Mouse (Mus musculus): ENCODE results near the gene St3gal3.

Gene St3gal3

GRCm38 (mm10) chr4:118059816-118060475, 74.8 kb downstream of the St3gal3 start:
- intact Hi-C loops (cut with DNase I) = no loop called here

DNA sequence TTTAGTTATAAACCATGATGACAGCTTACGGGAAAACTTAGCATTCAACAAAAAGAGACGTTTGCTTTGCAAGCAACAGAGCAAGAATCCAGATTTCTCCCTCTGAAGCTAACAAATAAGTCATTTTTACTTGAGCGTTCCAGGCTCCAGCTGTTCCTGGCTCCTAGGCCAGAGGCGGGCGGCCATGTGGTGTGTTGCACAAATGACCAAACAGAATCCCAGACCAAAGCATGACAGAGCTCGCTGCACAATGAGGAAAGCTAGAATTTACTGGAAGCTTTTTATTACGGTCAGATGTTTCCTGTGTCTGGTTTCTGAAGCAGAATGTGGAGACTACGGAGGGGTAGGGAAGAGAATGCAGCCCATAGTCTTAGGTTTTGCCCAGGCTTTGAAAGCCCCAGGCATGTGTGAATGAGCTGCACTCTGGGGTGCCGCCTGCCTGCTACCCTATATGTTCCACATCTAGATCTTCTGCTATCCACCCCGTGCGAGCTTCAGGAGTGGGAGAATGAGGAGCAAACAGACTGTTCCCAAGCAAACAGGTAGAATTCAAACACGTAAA, 76.5 kb downstream of the St3gal3 start:
- intact Hi-C loops (cut with DNase I) = no loop called here

DNA sequence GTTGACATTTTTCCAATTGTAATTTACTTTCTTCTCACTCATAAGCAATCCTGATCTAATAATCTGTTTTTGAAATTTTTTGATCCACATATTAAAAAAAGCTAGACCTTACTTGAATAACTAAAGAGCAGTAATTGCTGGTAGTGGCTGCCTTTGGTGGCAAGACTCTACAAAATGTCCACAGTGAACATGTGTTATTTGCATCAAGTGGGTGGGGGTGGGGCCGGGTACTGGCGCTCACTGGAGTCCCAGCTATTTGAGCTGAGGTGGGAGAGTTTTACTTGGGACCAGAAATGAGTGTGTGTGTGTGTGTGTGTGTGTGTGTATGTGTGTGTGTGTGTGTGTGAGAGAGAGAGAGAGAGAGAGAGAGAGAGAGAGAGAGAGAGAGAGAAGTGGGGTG, 77.6 kb downstream of the St3gal3 start:
- intact Hi-C loops (cut with DNase I) = no loop called here

GRCm38 (mm10) chr4:118054615-118055014, 80.1 kb downstream of the St3gal3 start:
- intact Hi-C loops (cut with DNase I) = no loop called here

DNA sequence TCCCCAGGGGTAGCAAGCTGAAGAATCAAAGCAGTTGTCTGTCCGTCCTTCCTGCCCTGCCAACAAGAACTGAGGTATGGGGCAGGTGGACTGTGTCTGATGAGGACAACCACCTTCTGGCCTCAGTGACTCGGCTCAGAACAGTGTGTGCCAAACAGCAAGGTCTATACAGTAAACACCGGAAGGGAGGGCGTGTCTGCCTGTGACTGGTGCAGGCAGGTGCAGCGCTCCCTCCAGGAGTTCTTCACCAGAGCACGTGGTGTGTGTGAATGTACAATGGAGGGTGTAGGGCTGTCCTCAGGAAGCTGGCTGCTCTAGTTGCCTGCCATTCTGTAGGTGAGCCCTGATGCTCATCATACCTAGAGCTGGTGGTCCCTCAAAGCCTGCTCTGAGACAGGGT, 80.8 kb downstream of the St3gal3 start:
- intact Hi-C loops (cut with DNase I) = no loop called here

DNA sequence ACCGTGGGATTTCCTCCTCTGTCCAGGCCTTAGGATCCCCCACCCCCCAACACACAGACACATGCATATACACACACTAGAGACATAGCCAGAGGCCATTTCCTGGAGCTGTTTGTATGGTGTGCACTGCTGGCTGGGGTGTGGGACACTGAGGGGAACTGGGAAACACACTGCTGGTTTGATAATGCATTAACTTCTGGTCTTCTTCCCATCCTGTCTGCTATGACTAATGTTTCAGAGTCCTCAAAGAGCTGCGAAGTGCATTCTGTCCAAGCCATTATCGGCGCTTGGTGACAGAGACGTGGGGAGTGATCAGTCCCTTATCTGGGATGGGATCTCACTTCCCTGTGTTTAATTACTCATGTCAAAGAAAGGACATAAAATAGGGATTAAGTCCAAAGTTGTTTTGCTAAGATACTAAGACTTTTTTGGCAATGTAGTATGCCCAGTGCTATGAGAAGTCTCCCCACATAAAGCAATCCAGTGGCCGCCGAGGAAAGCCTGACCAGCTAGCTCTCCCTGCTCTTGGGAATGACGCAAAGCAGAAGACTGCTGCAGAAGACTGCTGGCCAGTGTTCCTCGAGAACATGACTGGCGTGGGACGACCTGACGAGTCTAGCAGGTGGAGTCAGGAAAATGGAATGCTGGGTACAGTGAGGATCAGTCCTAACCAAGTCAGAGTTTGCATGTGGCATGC, 85.0 kb downstream of the St3gal3 start:
- intact Hi-C loops (cut with DNase I) = no loop called here

DNA sequence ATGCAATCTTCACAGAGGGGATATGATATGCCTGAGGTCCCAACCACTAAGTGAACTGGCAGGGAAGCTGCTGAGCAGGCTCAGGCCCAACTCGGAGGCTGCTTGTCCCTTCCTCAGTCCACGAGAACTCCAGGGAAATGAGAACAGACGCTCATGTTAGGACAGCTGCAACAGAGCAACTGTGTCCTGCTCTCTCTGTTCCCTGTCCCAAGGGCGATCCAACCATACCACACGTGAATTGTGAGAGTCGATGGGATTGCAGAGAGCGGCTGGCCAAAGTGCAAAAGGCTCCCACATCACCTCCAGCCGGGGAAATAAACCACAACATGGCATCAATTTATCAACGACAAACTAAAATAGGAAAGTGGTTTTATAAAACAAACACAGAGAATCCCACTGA, 90.2 kb downstream of the St3gal3 start:
- intact Hi-C loops (cut with DNase I) = no loop called here

DNA sequence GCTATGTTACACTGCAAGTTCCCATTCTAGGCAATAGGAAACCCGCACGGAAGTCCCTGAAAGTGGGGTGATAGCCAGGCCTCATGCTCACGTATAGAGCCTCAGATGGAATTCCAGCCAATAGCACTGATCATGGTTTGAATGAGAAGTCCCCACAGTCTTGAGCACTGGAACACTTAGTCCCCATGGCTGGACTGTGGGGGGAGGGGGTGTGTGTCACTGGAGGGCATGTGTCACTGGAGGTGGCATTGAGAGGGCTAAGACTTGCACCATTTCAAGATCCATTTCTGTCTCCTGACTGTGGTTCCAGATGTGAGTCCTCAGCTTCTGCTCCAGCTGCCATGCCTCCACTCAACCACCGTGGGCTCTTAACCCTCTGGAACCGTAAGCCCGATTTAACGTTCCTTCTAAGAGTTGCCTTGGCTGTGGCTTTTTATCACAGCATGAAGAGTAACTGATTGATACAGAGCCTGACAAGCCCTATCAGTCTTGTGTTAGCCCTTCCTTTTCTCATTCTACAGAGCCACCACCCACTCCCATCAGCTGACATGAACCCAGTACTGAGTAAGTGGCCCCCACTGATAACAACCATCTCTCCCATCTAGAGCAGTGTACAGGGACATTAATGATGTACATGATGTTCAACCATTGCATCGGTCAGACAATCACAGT, 91.2 kb downstream of the St3gal3 start:
- intact Hi-C loops (cut with DNase I) = no loop called here

GRCm38 (mm10) chr4:118042671-118043320, 91.9 kb downstream of the St3gal3 start:
- intact Hi-C loops (cut with DNase I) = no loop called here

DNA sequence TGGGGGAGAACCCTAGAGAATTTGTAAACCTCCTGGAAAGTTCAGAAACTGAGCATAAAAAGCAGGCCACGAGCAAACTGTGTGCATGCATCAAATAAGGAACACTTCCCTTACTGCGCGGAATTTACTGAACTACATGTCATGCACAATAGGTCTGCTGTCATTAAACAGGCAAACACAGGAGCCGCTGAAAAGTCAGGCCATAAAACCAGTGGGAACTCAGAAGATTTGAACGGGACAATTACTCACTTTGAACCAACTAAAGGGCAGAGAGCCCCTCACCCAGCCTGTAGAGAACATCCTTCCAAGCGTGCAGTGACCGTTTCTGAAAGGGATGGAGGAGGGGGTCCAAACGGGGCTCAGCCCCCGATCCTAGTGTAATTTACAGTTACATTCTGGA, 93.6 kb downstream of the St3gal3 start:
- intact Hi-C loops (cut with DNase I) = no loop called here

GRCm38 (mm10) chr4:118040650-118041049, 94.1 kb downstream of the St3gal3 start:
- intact Hi-C loops (cut with DNase I) = no loop called here

GRCm38 (mm10) chr4:118039964-118040363, 94.8 kb downstream of the St3gal3 start:
- intact Hi-C loops (cut with DNase I) = no loop called here

GRCm38 (mm10) chr4:118038023-118038422, 96.7 kb downstream of the St3gal3 start:
- intact Hi-C loops (cut with DNase I) = no loop called here

DNA sequence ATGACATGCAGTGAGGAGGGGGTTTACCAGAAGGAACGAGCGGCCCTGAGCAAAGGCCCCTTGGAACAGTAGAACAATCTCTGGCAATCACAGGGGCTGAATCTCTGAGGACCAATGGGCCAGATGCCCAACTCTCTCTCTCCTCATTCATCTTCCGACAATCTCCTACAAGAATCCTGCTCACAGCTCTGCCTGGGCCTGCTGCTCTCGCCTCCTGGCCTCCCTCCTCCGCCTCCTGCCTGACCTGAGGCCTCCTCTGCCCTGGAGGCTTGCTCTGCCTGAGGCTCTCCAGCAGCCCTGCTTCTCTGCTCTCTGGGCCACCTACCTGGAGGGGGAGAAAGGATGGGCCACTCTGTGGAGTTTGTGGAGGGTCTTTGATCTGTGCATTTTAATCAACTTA, 97.3 kb downstream of the St3gal3 start:
- intact Hi-C loops (cut with DNase I) = no loop called here

- intact Hi-C loops (cut with DNase I) = no loop called here
Measured at GRCm38 (mm10) chr4:118036531-118036930, 98.2 kb downstream of the St3gal3 start.

DNA sequence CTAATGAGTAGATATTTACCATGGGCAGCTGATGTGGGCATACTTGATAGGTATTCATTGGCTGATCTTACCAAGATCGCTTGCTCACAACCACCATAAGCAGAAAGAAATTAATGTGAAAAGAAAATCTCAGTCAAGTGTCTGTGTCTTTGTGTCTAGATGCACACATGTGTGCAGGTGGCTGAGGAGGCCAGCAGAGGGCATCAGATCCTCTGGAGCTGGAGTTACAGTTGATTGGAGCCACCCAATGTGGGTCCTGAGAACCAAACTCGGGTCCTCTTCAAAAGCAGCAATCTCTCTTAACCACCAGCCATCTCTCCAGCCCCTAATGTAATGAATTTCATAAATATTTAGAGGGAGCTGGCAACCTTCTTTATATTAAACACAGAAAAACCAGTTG, 99.6 kb downstream of the St3gal3 start:
- intact Hi-C loops (cut with DNase I) = no loop called here

GRCm38 (mm10) chr4:118033026-118033425, 101.7 kb downstream of the St3gal3 start:
- intact Hi-C loops (cut with DNase I) = no loop called here

GRCm38 (mm10) chr4:118031776-118032170, 102.9 kb downstream of the St3gal3 start:
- intact Hi-C loops (cut with DNase I) = no loop called here

GRCm38 (mm10) chr4:118031132-118031775, 103.5 kb downstream of the St3gal3 start:
- intact Hi-C loops (cut with DNase I) = no loop called here

GRCm38 (mm10) chr4:118030330-118030729, 104.4 kb downstream of the St3gal3 start:
- intact Hi-C loops (cut with DNase I) = no loop called here

DNA sequence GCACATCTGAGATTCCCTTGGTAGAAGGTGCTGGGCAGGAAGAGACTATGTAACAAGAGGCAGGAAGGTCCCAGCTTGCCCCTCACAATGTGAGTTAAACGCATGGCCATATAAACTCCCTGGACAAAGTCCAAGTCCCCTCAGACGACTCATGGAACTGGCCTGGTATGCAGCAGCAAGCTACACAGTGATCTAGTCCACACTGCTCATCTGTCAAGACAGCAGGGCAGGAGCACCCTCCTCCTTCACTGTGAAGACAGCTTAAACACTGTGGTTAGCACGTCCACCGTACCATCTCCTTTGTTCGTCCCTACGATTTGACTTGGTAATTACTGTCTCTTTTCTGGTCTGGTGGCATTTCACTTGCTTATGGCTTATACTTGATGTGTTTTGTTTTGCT, 104.8 kb downstream of the St3gal3 start:
- intact Hi-C loops (cut with DNase I) = loop anchor here (5.0 kb wide), 1 partner anchor 37 kb away; no protein-coding TSS in a partner anchor

Data from adrenal gland (tissue).